Mouse (Mus musculus): ENCODE measurements around the gene Mrpl16. TPM values are rescaled to one million over a fixed set of nuclear protein-coding genes. Genes with fewer than 3 reads are reported as not detected.

Mrpl16 gene
- polyA plus RNA-seq, 1 experiment from 2014 or later: 49.1 TPM

DNA sequence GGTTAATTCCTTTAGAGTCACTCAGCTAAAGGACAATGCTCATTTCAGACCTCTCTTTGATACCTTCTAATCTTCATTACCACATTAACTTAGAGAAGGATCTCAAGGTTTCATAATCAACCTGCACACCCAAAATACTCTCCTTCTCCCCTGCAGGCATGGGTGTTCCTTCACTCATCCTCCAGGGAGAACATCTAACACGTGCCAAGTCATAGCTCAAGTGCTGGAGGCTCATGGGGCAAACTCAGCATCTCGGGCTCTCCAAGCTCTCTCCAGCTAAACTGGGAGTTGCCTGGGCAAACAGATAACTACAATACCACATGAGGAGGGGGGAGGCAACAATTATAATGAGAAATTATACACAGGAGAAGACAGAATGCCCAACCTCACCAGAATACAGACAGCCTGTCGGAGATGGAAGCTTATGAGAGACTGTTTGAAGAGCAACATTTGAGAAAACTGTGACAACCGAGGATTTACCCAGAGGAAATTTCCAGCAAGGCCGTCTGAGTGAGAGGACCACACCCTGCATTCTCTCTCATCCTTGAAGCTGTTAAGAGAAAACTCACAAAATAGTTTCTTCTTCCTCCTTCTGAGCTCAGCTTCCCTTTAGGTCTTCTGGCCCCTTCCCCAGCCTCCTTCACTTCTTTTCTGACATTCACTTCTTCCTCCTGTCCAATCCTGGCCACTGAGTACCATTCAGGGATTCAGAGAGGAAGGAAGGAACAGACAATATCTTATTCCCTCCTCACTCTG is 40.0 kb downstream of the Mrpl16 start:
- Histone ChIP-seq H3K9me3 (no peaks in the 10 kb centered on the region), H3K4me3 (no peak overlapping the region), H3K4me1 (replicated peaks) (peaks cover 26% of the 10 kb centered on the region), H3K36me3 (no peaks in the 10 kb centered on the region), H3K27ac (no peak overlapping the region), H3K27me3 (ENCODE audit: insufficient read depth, poor library complexity, severe bottlenecking) (peaks cover 7% of the 10 kb centered on the region; the same call in 1 of the 2 replicates)
- 81% methylated on average over 5 of the region's 5 CpGs for WGBS
- no peak for DNase-seq (ENCODE audit: low spot score)

GRCm38 (mm10) chr19:11810856-11811255 is 40.7 kb downstream of the Mrpl16 start:
- Histone ChIP-seq H3K9me3 (no peaks in the 10 kb centered on the region), H3K27ac (no peak overlapping the region), H3K27me3 (ENCODE audit: insufficient read depth, poor library complexity, severe bottlenecking) (peaks cover 13% of the 10 kb centered on the region), H3K4me1 (replicated peaks) (peaks cover 26% of the 10 kb centered on the region), H3K4me3 (no peak overlapping the region), H3K36me3 (no peaks in the 10 kb centered on the region)
- DNase-seq (ENCODE audit: low spot score): no peak
- WGBS: 84% methylated on average over 1 of the region's 1 CpGs

- Histone ChIP-seq H3K27me3 (ENCODE audit: insufficient read depth, poor library complexity, severe bottlenecking) (peaks cover 22% of the 10 kb centered on the region), H3K4me1 (replicated peaks) (peaks cover 26% of the 10 kb centered on the region), H3K9me3 (no peaks in the 10 kb centered on the region), H3K27ac (peak overlapping the region; percentile 35; the same call in 1 of the 2 replicates), H3K36me3 (no peaks in the 10 kb centered on the region), H3K4me3 (no peak overlapping the region; the same call in 1 of the 2 replicates)
- peak; percentile 41 for DNase-seq (ENCODE audit: low spot score)
- 46% methylated on average over 5 of the region's 5 CpGs for WGBS
These were observed 41.6 kb downstream of the Mrpl16 start for GRCm38 (mm10) chr19:11811688-11812365.

DNA sequence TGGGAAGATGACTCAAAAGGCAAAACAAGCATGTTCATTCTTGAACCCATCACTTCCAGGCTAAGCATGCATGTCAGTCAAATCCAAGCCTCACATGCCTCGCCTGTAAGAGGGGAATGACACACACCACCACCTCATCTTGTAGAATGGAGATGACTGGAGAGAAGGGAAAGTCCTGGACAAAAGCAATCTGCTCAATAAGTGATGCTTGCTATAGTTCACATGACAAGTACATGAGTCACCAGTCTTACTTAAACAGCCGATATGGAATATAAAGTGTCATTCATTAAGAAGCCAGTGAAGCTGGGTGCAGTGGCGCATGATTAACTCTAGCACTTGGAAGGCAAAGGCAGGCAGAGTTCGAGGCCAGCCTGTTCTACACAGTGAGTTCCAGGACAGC is 42.9 kb downstream of the Mrpl16 start:
- Histone ChIP-seq H3K4me1 (replicated peaks) (peaks cover 23% of the 10 kb centered on the region), H3K27me3 (ENCODE audit: insufficient read depth, poor library complexity, severe bottlenecking) (peaks cover 35% of the 10 kb centered on the region), H3K9me3 (no peaks in the 10 kb centered on the region), H3K27ac (peak overlapping the region; percentile 40; the same call in 1 of the 2 replicates), H3K4me3 (no peak overlapping the region), H3K36me3 (no peaks in the 10 kb centered on the region)
- WGBS: 77% methylated on average over 4 of the region's 4 CpGs
- DNase-seq (ENCODE audit: low spot score): no peak

GRCm38 (mm10) chr19:11813649-11814048 is 43.5 kb downstream of the Mrpl16 start:
- WGBS: 13% methylated on average over 8 of the region's 8 CpGs
- DNase-seq (ENCODE audit: low spot score): no peak
- peaks cover 41% of the 10 kb centered on the region for H3K27me3 ChIP-seq (ENCODE audit: insufficient read depth, poor library complexity, severe bottlenecking)
- no peaks in the 10 kb centered on the region for H3K9me3 ChIP-seq
- peaks cover 27% of the 10 kb centered on the region for H3K4me1 ChIP-seq (replicated peaks)
- peak overlapping the region; percentile 50; the same call in 1 of the 2 replicates for H3K27ac ChIP-seq
- no peaks in the 10 kb centered on the region for H3K36me3 ChIP-seq
- no peak overlapping the region for H3K4me3 ChIP-seq

DNA sequence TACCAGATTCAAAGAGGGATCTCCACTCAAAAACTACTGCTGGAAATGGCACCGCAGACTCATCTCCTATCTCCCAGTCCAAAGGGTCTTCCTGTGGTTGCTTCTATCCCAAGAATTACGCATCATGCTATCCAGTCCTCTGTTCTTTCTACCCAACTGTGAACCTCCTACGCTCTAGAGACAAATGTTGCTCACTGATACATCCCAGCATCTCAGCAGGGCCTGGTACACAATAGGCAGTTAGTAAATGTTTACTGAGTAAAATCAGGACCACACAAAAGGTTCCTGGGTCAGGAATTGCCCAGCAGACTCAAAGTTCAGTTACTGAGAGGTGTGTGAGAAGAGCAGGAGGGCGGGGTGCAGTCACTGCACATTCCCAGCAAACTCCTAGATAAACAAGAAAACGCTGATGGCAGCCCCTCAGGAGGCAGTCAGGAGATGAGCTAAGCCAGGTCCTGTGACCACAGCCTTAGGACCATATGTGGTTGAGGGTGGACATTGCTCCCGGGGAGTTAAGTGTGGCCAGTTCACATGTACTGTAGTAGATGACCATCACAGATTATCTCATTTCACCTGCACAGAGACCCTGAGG is 44.6 kb downstream of the Mrpl16 start:
- peaks cover 36% of the 10 kb centered on the region for H3K4me1 ChIP-seq (replicated peaks)

GRCm38 (mm10) chr19:11816706-11817105 is 46.5 kb downstream of the Mrpl16 start:
- WGBS: 61% methylated on average over 6 of the region's 6 CpGs
- no peak overlapping the region for H3K4me3 ChIP-seq
- H3K27ac ChIP-seq: no peak overlapping the region
- H3K36me3 ChIP-seq: no peaks in the 10 kb centered on the region
- H3K4me1 ChIP-seq (replicated peaks): peaks cover 37% of the 10 kb centered on the region
- no peak for DNase-seq (ENCODE audit: low spot score)
- H3K27me3 ChIP-seq (ENCODE audit: insufficient read depth, poor library complexity, severe bottlenecking): peaks cover 57% of the 10 kb centered on the region
- no peaks in the 10 kb centered on the region for H3K9me3 ChIP-seq

More for the DNA sequence above, 44.6 kb downstream of the Mrpl16 start:
- H3K27me3 ChIP-seq (ENCODE audit: insufficient read depth, poor library complexity, severe bottlenecking): peaks cover 52% of the 10 kb centered on the region
- H3K9me3 ChIP-seq: no peaks in the 10 kb centered on the region
- H3K36me3 ChIP-seq: no peaks in the 10 kb centered on the region
- WGBS: 72% methylated on average over 6 of the region's 6 CpGs
- H3K4me3 ChIP-seq: no peak overlapping the region
- no peak overlapping the region for H3K27ac ChIP-seq
- DNase-seq (ENCODE audit: low spot score): no peak

DNA sequence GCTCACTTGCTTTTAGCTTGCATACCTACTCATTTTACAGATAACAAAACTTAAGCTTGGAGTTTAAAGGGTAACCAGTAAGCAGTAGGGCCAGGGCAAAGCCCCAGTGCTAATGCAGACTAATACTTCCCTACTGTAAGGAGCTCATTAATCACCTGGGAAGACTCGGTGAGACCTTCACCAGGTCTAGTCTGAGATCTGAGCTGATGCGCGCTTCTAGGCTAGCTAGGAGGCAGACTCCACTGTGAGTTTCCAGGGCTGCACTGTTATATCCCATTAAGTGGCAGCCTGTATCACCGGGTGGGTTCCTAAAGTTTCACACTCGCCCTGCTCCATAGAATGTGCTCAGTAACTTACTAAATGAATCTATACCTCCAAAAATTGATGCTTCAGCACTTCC is 47.4 kb downstream of the Mrpl16 start:
- Histone ChIP-seq H3K4me3 (peak overlapping the region; percentile 72), H3K27me3 (ENCODE audit: insufficient read depth, poor library complexity, severe bottlenecking) (peaks cover 57% of the 10 kb centered on the region), H3K4me1 (replicated peaks) (peaks cover 29% of the 10 kb centered on the region), H3K27ac (no peak overlapping the region), H3K36me3 (no peaks in the 10 kb centered on the region), H3K9me3 (no peaks in the 10 kb centered on the region)
- WGBS: 7% methylated on average over 5 of the region's 5 CpGs
- DNase-seq (ENCODE audit: low spot score): no peak

DNA sequence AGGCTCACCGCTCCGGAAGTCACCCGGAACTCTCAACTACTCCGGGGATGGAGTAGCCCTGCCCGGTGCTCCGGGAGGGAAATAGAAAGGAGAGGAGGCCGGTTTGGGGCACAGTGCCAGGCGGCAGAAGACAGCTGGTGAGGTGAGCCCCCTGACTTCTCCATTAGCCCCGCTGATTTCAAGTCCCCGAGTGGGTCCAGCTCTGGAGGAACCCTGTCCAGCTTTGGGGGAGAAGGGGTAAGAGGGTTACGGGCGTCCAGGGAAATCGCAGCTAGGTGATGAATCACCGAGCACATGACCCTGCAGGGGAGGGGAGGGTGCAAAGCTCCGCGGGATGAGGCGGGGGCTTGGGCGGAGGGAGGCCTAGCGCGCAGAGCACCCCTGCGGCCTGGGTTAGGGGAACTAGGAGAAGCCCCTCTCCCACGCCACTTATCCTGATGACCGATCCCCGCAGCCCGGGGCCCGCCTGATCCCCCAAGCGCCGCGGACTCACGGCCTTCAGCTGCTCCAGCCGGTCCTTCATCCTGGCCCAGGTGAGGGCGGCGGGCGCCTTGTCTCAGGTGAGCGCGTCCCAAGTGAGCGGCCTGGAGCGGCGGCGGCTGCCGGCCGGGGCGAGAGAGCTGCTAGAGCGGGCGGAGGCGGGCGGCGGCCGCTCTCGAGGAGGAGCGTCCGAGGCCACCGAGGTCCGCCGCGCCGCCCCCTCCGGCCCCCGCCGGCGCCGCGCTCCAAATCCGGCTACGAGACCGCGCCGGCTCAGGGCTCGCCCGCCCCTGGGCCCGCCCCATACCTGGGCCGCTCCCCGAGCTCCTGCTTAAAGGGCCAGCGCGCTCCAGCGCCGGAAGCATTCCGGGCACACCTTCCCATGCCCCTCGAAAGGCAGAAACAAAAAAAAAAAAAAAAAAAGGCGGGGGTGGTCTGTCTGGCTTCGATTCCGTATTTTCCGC is 48.3 kb downstream of the Mrpl16 start:
- no peaks in the 10 kb centered on the region for H3K36me3 ChIP-seq
- H3K27me3 ChIP-seq (ENCODE audit: insufficient read depth, poor library complexity, severe bottlenecking): peaks cover 57% of the 10 kb centered on the region
- H3K9me3 ChIP-seq: no peaks in the 10 kb centered on the region
- peak overlapping the region; percentile 72 for H3K4me3 ChIP-seq
- under 1% methylated on average over 78 of the region's 83 CpGs for WGBS
- H3K4me1 ChIP-seq (replicated peaks): peaks cover 23% of the 10 kb centered on the region
- peak; percentile 45 for DNase-seq (ENCODE audit: low spot score)
- H3K27ac ChIP-seq: peak overlapping the region; percentile 79

- Histone ChIP-seq H3K4me1 (replicated peaks) (peaks cover 20% of the 10 kb centered on the region), H3K9me3 (no peaks in the 10 kb centered on the region), H3K27me3 (ENCODE audit: insufficient read depth, poor library complexity, severe bottlenecking) (peaks cover 57% of the 10 kb centered on the region), H3K4me3 (peak within 1 kb of the TSS; percentile 72), H3K36me3 (no peaks in the 10 kb centered on the region), H3K27ac (peak within 1 kb of the TSS; percentile 79)
- peak; percentile 28 for DNase-seq (ENCODE audit: low spot score)
- WGBS: under 1% methylated on average over 20 of the region's 20 CpGs
These were observed 49.0 kb downstream of the Mrpl16 start, which contains the start of gene Stx3 for GRCm38 (mm10) chr19:11819143-11819700. Stx3 (minus strand) TSS chr19:11819403.

GRCm38 (mm10) chr19:11819800-11820199 is 49.6 kb downstream of the Mrpl16 start:
- peaks cover 20% of the 10 kb centered on the region for H3K4me1 ChIP-seq (replicated peaks)
- no peaks in the 10 kb centered on the region for H3K9me3 ChIP-seq
- H3K27me3 ChIP-seq (ENCODE audit: insufficient read depth, poor library complexity, severe bottlenecking): peaks cover 53% of the 10 kb centered on the region
- under 1% methylated on average over 15 of the region's 15 CpGs for WGBS
- peak overlapping the region; percentile 72 for H3K4me3 ChIP-seq
- H3K27ac ChIP-seq: no peak overlapping the region
- DNase-seq (ENCODE audit: low spot score): peak; percentile 88
- no peaks in the 10 kb centered on the region for H3K36me3 ChIP-seq

DNA sequence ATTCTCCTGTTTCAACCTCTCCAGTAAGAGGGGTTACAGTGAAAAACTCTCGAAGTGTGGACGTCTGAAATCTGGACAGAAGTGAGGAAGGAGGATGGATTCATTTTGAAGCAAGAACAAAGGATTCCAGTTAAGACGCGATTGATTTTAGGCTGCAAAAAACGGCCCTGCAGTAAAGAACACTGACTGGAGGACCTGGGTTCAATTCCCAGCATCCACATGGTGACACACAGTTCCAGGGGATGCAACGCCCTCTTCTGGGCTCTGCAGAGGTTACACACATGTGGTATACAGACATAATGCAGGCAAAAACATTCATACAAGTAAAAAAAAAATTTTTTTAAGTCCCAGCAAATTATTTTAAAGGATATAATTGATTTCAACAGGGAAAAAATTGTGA is 50.0 kb downstream of the Mrpl16 start:
- peaks cover 49% of the 10 kb centered on the region for H3K27me3 ChIP-seq (ENCODE audit: insufficient read depth, poor library complexity, severe bottlenecking)
- no peak overlapping the region for H3K27ac ChIP-seq
- peaks cover 20% of the 10 kb centered on the region for H3K4me1 ChIP-seq (replicated peaks)
- H3K36me3 ChIP-seq: no peaks in the 10 kb centered on the region
- 34% methylated on average over 6 of the region's 6 CpGs for WGBS
- H3K9me3 ChIP-seq: no peaks in the 10 kb centered on the region
- peak overlapping the region; percentile 72 for H3K4me3 ChIP-seq
- DNase-seq (ENCODE audit: low spot score): no peak

All from hindbrain, embryonic 10.5 days (tissue).